Comparison of ENCODE assay signal across 8 mouse cellular contexts in genomic region chrX:152326996-152327688, GRCm38 (mm10). TPM values are rescaled to one million over a fixed set of nuclear protein-coding genes. Genes with fewer than 3 reads are reported as not detected.
DNase-seq lines count a peak whose midpoint lies in the region; ATAC-seq lines count a peak whose summit lies in the region.

TSS of gene Kantr (minus strand) at chrX:152327495.

- H3K4me2 ChIP-seq in hindbrain, embryonic 14.5 days (replicated peaks), result peak within 1 kb of the TSS; percentile 54

- H3K36me3 ChIP-seq in hindbrain, embryonic 14.5 days (replicated peaks; ENCODE audit: control insufficient read depth, insufficient read depth), result no peaks in the 10 kb centered on the region

- no peaks in the 10 kb centered on the region for H3K9me3 ChIP-seq in hindbrain, embryonic 14.5 days (ENCODE audit: control insufficient read depth, low read length)

- H3K27ac ChIP-seq in hindbrain, embryonic 14.5 days, result peak within 1 kb of the TSS; percentile 77

- peak; percentile 99 for ATAC-seq in hindbrain, embryonic 14.5 days (ENCODE audit: low FRiP score)

- peak within 1 kb of the TSS; percentile 67 for H3K9ac ChIP-seq in hindbrain, embryonic 14.5 days

- peak within 1 kb of the TSS; percentile 59 for H3K4me3 ChIP-seq in hindbrain, embryonic 14.5 days (replicated peaks; ENCODE audit: low read length)

- H3K4me1 ChIP-seq in hindbrain, embryonic 14.5 days (replicated peaks; ENCODE audit: control insufficient read depth, insufficient read depth, low read length), result 0 out of 2 replicates have a peak, but pooled peaks cover 6% of the 10 kb centered on the region

- WGBS in hindbrain, embryonic 14.5 days, result 13% methylated on average over 25 of the region's 29 CpGs

- peaks cover 63% of the 10 kb centered on the region for H3K27me3 ChIP-seq in hindbrain, embryonic 14.5 days (ENCODE audit: control insufficient read depth, insufficient read depth, low read length)

- peak; percentile 92 for DNase-seq in adipocyte (ENCODE audit: low spot score)
- DNase-seq in cerebellum, postnatal 4 days (ENCODE audit: low spot score in 2 of 2), result peak; percentile 31 to 61
- peak; percentile 74 to 81 for DNase-seq in frontal cortex, postnatal 36 days (ENCODE audit: low spot score in 2 of 2)
- DNase-seq in hindbrain, embryonic 14.5 days (ENCODE audit: low spot score), result peak; percentile 82
- DNase-seq in layer of hippocampus, postnatal 25 days (ENCODE audit: extremely low spot score in 1 of 2, low spot score in 1 of 2), result peak; percentile 37 to 60
- peak; percentile 73 for DNase-seq in lung, postnatal 14 days
- DNase-seq in retina, embryonic 14.5 days (ENCODE audit: low spot score), result peak; percentile 78
- DNase-seq in thymus, postnatal 36 days, result peak; percentile 55 to 72

RNA-seq across cellular contexts. Expression of gene Kantr, which starts in this region (rescaled TPM):
- polyA plus RNA-seq in hindbrain, embryonic 14.5 days (2014; fragmentation: Nextera tagmentation; extraction: Ambion mirVana), result 30.3 and 35.4 TPM in 2 replicates
- total RNA-seq in layer of hippocampus, postnatal 25 days (2021), result 10 to 100 TPM; 42.2 to 52.4 TPM

Comparison
In these comparisons a context has a peak if more than half of its experiments do, and no peak if none do; other contexts are left out.
1. Peak in every context shown above with its lines: DNase-seq, ATAC-seq, H3K4me3 ChIP-seq and H3K27ac ChIP-seq.